Comparison of ENCODE assay signal across 10 mouse cellular contexts in genomic region chr3:133516137-133516536, GRCm38 (mm10). TPM values are rescaled to one million over a fixed set of nuclear protein-coding genes. Genes with fewer than 3 reads are reported as not detected.
A peak's percentile ranks its signal among the peaks of the same experiment; 100 is the strongest.
DNase-seq lines count a peak whose midpoint lies in the region; ATAC-seq and TF ChIP-seq lines count a peak whose summit lies in the region.
"Had no signal": no experiment of that assay in that cellular context is flagged by ENCODE, and none has a peak within 500 bp of the region (broad histone marks: within the 10 kb centered on the region; RNA-seq: fewer than 3 reads in every experiment).

No protein-coding gene starts in this region.

- H3K4me2 ChIP-seq in kidney, embryonic 16.5 days (replicated peaks; ENCODE audit: low read depth, low read length), result no peak overlapping the region
- H3K4me2 ChIP-seq: liver, embryonic 15.5 days had no signal

- intact Hi-C loops in heart, postnatal 14 days (cut with DNase I), result loop anchor here (10.0 kb wide), 1 partner anchor 201 kb away; the partner anchor contains the start of gene Ppa2

- no peak overlapping the region for H3K9ac ChIP-seq in kidney, embryonic 16.5 days (replicated peaks; ENCODE audit: low read length)
- H3K9ac ChIP-seq: liver, embryonic 15.5 days had no signal

- WGBS in kidney, adult 2 months, result 24% methylated on average over 6 of the region's 6 CpGs
- 77% methylated on average over 6 of the region's 6 CpGs for WGBS in kidney, embryonic 16.5 days

- no peak overlapping the region for H3K4me3 ChIP-seq in kidney, adult 2 months (ENCODE audit: insufficient read depth, low read depth, low read length)
- H3K4me3 ChIP-seq in kidney, embryonic 16.5 days (ENCODE audit: low read length), result no peak overlapping the region
- H3K4me3 ChIP-seq: liver, embryonic 15.5 days had no signal

- TF ChIP-seq POLR2A in kidney, adult 2 months (IDR thresholded peaks at IDR 0.05; ENCODE audit: low read depth, low read length), result no peak

- H3K9me3 ChIP-seq in kidney, embryonic 16.5 days (ENCODE audit: low read length), result no peaks in the 10 kb centered on the region
- H3K9me3 ChIP-seq: liver, embryonic 15.5 days had no signal

- DNase-seq in kidney, adult 2 months, result peak; percentile 84
- DNase-seq in Muller cell, postnatal 12 days (ENCODE audit: inconsistent ontology term), result peak; percentile 71
- DNase-seq in cerebellum, postnatal 10 days, result peak; percentile 93 to 94
- DNase-seq in heart, postnatal 14 days, result peak; percentile 80 to 89
- DNase-seq in ovary, postnatal 14 days (ENCODE audit: low spot score), result peak; percentile 61
- no peak for DNase-seq in neural tube, embryonic 10.5 days (ENCODE audit: extremely low spot score, low spot score)

- TF ChIP-seq CTCF in kidney, adult 2 months (conservative IDR thresholded peaks at IDR 0.05; ENCODE audit: insufficient read depth, insufficient read length, low read depth, low read length), result no peak

- H3K4me1 ChIP-seq in kidney, adult 2 months (ENCODE audit: control insufficient read depth, insufficient read depth, low read length), result peaks cover 6% of the 10 kb centered on the region; the same call in 1 of the 2 replicates
- no peaks in the 10 kb centered on the region for H3K4me1 ChIP-seq in kidney, embryonic 16.5 days (ENCODE audit: insufficient read depth, low read length)
- H3K4me1 ChIP-seq: liver, embryonic 15.5 days had no signal

- H3K27me3 ChIP-seq in kidney, adult 2 months (replicated peaks; ENCODE audit: control insufficient read depth, insufficient read depth, low read length), result no peaks in the 10 kb centered on the region
- no peaks in the 10 kb centered on the region for H3K27me3 ChIP-seq in kidney, embryonic 16.5 days (ENCODE audit: insufficient read depth, low read length)
- H3K27me3 ChIP-seq: liver, embryonic 15.5 days; Patski had no signal

- no peak for ATAC-seq in kidney, embryonic 16.5 days (ENCODE audit: low FRiP score, low TSS enrichment)
- no peak for ATAC-seq in frontal cortex, adult (ENCODE audit: low TSS enrichment)
- ATAC-seq: Patski had no signal

- no peaks in the 10 kb centered on the region; the same call in 1 of the 2 replicates for H3K36me3 ChIP-seq in kidney, adult 2 months (ENCODE audit: control insufficient read depth, insufficient read depth, low read length)
- H3K36me3 ChIP-seq in kidney, embryonic 16.5 days (ENCODE audit: insufficient read depth, low read length), result peaks cover 34% of the 10 kb centered on the region

- no peak overlapping the region for H3K27ac ChIP-seq in kidney, adult 2 months (ENCODE audit: insufficient read depth, low read depth, low read length)
- no peak overlapping the region for H3K27ac ChIP-seq in kidney, embryonic 16.5 days (ENCODE audit: low read length)
- H3K27ac ChIP-seq: liver, embryonic 15.5 days had no signal

RNA-seq across cellular contexts. Expression of gene Tet2, which starts 28.8 kb away (rescaled TPM):
- 15.9 and 22.6 TPM in 2 replicates for polyA plus RNA-seq in kidney, adult 2 months (2012; rRNA removed)
- polyA plus RNA-seq in kidney, embryonic 16.5 days (2015; fragmentation: Nextera tagmentation; extraction: Ambion mirVana), result 17.0 and 19.6 TPM in 2 replicates
- 10 to 100 TPM; 32.3 to 36.3 TPM for total RNA-seq in heart, postnatal 14 days (2021)
